Comparison of ENCODE assay signal across 22 mouse cellular contexts in the genomic region with DNA sequence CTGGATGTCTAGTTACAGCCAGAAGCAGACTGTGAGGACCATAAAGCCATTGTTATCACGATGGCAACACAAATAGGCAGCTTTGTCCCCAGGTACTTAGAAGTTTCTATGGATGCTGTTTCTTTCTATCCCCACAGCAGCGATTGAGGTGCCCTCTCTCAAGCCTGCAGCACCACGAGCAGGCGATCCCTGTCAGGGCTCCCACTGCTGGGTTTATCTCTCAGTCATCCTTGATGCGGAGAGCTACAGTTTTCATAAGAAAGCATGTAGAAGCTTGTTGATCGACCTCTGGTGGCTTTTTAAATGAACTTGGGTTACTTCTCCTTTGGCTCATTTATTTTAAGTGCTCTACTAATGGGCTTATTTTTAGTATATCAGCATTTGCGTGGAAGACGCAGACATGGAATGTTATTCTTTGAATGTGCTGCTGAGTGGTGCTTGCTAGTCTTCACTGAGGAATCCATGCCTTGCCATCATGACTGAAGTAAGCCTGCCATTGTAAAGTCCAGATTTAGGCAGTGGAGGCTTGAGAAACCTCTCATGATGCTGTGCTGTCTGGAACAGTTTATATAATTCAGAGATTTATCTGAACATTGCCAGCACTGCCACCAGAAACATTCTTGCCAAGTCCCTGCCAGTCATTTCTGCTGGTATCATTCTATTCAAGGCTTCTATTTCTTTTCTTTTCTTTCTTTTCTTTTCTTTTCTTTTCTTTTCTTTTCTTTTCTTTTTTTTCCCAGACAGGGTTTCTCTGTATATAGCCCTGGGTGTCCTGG.
A peak's percentile ranks its signal among the peaks of the same experiment; 100 is the strongest.
DNase-seq lines count a peak whose midpoint lies in the region; ATAC-seq and TF ChIP-seq lines count a peak whose summit lies in the region.
"Had no signal": no experiment of that assay in that cellular context is flagged by ENCODE, and none has a peak within 500 bp of the region (broad histone marks: within the 10 kb centered on the region; RNA-seq: fewer than 3 reads in every experiment).

No protein-coding gene starts in this region.

- H3K36me3 ChIP-seq in heart, adult 2 months (ENCODE audit: control insufficient read depth, insufficient read depth, low read length): peaks cover 2% of the 10 kb centered on the region; the same call in 1 of the 2 replicates
- no peaks in the 10 kb centered on the region for H3K36me3 ChIP-seq in hindbrain, postnatal 0 days (ENCODE audit: insufficient read depth, low read length)
- H3K36me3 ChIP-seq in hindbrain, embryonic 16.5 days (ENCODE audit: control insufficient read depth, insufficient read depth, low read length): no peaks in the 10 kb centered on the region
- H3K36me3 ChIP-seq in lung, embryonic 14.5 days (ENCODE audit: insufficient read depth): no peaks in the 10 kb centered on the region
- H3K36me3 ChIP-seq in heart, postnatal 0 days (replicated peaks; ENCODE audit: control insufficient read depth, insufficient read depth, low read length): no peaks in the 10 kb centered on the region
- H3K36me3 ChIP-seq: forebrain, embryonic 10.5 days; limb, embryonic 12.5 days; midbrain, embryonic 12.5 days; neural tube, embryonic 12.5 days had no signal

- ATAC-seq in hindbrain, postnatal 0 days: no peak
- no peak for ATAC-seq in hindbrain, embryonic 16.5 days
- ATAC-seq in lung, embryonic 14.5 days (ENCODE audit: insufficient read depth): no peak
- peak; percentile 67 for ATAC-seq in heart, postnatal 0 days (ENCODE audit: insufficient read depth, low read depth)

- 51% methylated on average over 8 of the region's 8 CpGs for WGBS in heart, adult 2 months
- 68% methylated on average over 8 of the region's 8 CpGs for WGBS in hindbrain, postnatal 0 days
- 79% methylated on average over 8 of the region's 8 CpGs for WGBS in hindbrain, embryonic 16.5 days
- WGBS in lung, embryonic 14.5 days: 62% methylated on average over 8 of the region's 8 CpGs
- WGBS in lung, adult 2 months: 65% methylated on average over 8 of the region's 8 CpGs
- WGBS in heart, postnatal 0 days: 26% methylated on average over 8 of the region's 8 CpGs

- no peak for TF ChIP-seq POLR2A in heart, adult 2 months (IDR thresholded peaks at IDR 0.05; ENCODE audit: insufficient read depth, low read depth, low read length)
- no peak for TF ChIP-seq POLR2A in lung, adult 2 months (IDR thresholded peaks at IDR 0.05; ENCODE audit: borderline replicate concordance, extremely low read depth, low read depth, low read length)

- intact Hi-C loops in heart, adult 2 months (cut with DNase I): loop anchor here (5.0 kb wide), 1 partner anchor 82 kb away; no protein-coding TSS in a partner anchor

- H3K9ac ChIP-seq in heart, adult 2 months (ENCODE audit: low read depth, low read length): no peak overlapping the region
- no peak overlapping the region for H3K9ac ChIP-seq in hindbrain, postnatal 0 days (replicated peaks; ENCODE audit: low read length)
- no peak overlapping the region for H3K9ac ChIP-seq in hindbrain, embryonic 16.5 days (ENCODE audit: low read depth, low read length)
- H3K9ac ChIP-seq in lung, embryonic 14.5 days: no peak overlapping the region
- H3K9ac ChIP-seq in heart, postnatal 0 days (replicated peaks; ENCODE audit: low read depth, low read length): no peak overlapping the region; the same call in 1 of the 2 replicates
- H3K9ac ChIP-seq: limb, embryonic 12.5 days; liver, embryonic 14.5 days; midbrain, embryonic 12.5 days; neural tube, embryonic 12.5 days had no signal

- no peak for TF ChIP-seq EP300 in heart, adult 2 months (IDR thresholded peaks at IDR 0.05; ENCODE audit: insufficient read depth, low read depth, low read length)
- TF ChIP-seq EP300 in heart, postnatal 0 days (IDR thresholded peaks at IDR 0.05; ENCODE audit: low read depth): no peak

- no peaks in the 10 kb centered on the region for H3K79me2 ChIP-seq in heart, adult 2 months (replicated peaks; ENCODE audit: control insufficient read depth, insufficient read depth, low read length)

- peaks cover 6% of the 10 kb centered on the region for H3K4me1 ChIP-seq in heart, adult 2 months (ENCODE audit: control insufficient read depth, insufficient read depth, low read length)
- no peaks in the 10 kb centered on the region for H3K4me1 ChIP-seq in hindbrain, postnatal 0 days (ENCODE audit: insufficient read depth, low read length)
- H3K4me1 ChIP-seq in hindbrain, embryonic 16.5 days (ENCODE audit: control insufficient read depth, insufficient read depth, low read depth, low read length): no peaks in the 10 kb centered on the region
- no peaks in the 10 kb centered on the region for H3K4me1 ChIP-seq in lung, embryonic 14.5 days (ENCODE audit: insufficient read depth)
- H3K4me1 ChIP-seq in lung, adult 2 months (ENCODE audit: control insufficient read depth, insufficient read depth, low read length): no peaks in the 10 kb centered on the region
- H3K4me1 ChIP-seq in heart, postnatal 0 days (ENCODE audit: control insufficient read depth, insufficient read depth): peaks cover 27% of the 10 kb centered on the region; the same call in 1 of the 2 replicates

- no peak overlapping the region for H3K4me2 ChIP-seq in hindbrain, postnatal 0 days (ENCODE audit: low read depth, low read length)
- H3K4me2 ChIP-seq in hindbrain, embryonic 16.5 days (ENCODE audit: low read length): no peak overlapping the region
- H3K4me2 ChIP-seq in lung, embryonic 14.5 days: no peak overlapping the region
- no peak overlapping the region for H3K4me2 ChIP-seq in heart, postnatal 0 days (ENCODE audit: low read depth, low read length)
- H3K4me2 ChIP-seq: limb, embryonic 12.5 days; midbrain, embryonic 12.5 days; neural tube, embryonic 12.5 days had no signal

- TF ChIP-seq CTCF in heart, adult 2 months (IDR thresholded peaks at IDR 0.05): peak; percentile 37
- peak; percentile 22; the same call in 1 of the 2 replicates for TF ChIP-seq CTCF in hindbrain, postnatal 0 days (IDR thresholded peaks at IDR 0.05; ENCODE audit: low read depth)
- 0 out of 2 replicates have a peak, but pooled peaks have one; percentile 2 for TF ChIP-seq CTCF in lung, embryonic 14.5 days (IDR thresholded peaks at IDR 0.05; ENCODE audit: low read depth)
- TF ChIP-seq CTCF in lung, adult 2 months (IDR thresholded peaks at IDR 0.05; ENCODE audit: insufficient read depth, low read length): no peak
- TF ChIP-seq CTCF in heart, postnatal 0 days (IDR thresholded peaks at IDR 0.05; ENCODE audit: low read depth): peak; percentile 36

- peak overlapping the region; percentile 5; the same call in 1 of the 2 replicates for H3K27ac ChIP-seq in heart, adult 2 months
- H3K27ac ChIP-seq in hindbrain, postnatal 0 days: no peak overlapping the region
- no peak overlapping the region for H3K27ac ChIP-seq in hindbrain, embryonic 16.5 days (ENCODE audit: low read depth, low read length)
- no peak overlapping the region for H3K27ac ChIP-seq in lung, embryonic 14.5 days (ENCODE audit: low read depth)
- peak overlapping the region; percentile 62 for H3K27ac ChIP-seq in heart, postnatal 0 days (ENCODE audit: low read depth)
- H3K27ac ChIP-seq: forebrain, embryonic 10.5 days; kidney, postnatal 0 days; limb, embryonic 12.5 days; liver, embryonic 14.5 days; midbrain, embryonic 12.5 days; neural tube, embryonic 12.5 days had no signal

- H3K9me3 ChIP-seq in hindbrain, postnatal 0 days (ENCODE audit: low read length): no peaks in the 10 kb centered on the region
- H3K9me3 ChIP-seq in hindbrain, embryonic 16.5 days (ENCODE audit: control insufficient read depth, low read length): no peaks in the 10 kb centered on the region
- no peaks in the 10 kb centered on the region for H3K9me3 ChIP-seq in lung, embryonic 14.5 days (ENCODE audit: low read depth, low read length)
- no peaks in the 10 kb centered on the region for H3K9me3 ChIP-seq in heart, postnatal 0 days (replicated peaks; ENCODE audit: control insufficient read depth, low read length)
- H3K9me3 ChIP-seq: forebrain, embryonic 10.5 days; limb, embryonic 12.5 days; midbrain, embryonic 12.5 days; neural tube, embryonic 12.5 days had no signal

- H3K27me3 ChIP-seq in heart, adult 2 months (ENCODE audit: control insufficient read depth, insufficient read depth, low read length): no peaks in the 10 kb centered on the region
- no peaks in the 10 kb centered on the region for H3K27me3 ChIP-seq in hindbrain, postnatal 0 days (ENCODE audit: insufficient read depth, low read length)
- no peaks in the 10 kb centered on the region for H3K27me3 ChIP-seq in hindbrain, embryonic 16.5 days (replicated peaks; ENCODE audit: control insufficient read depth, insufficient read depth, low read length)
- no peaks in the 10 kb centered on the region for H3K27me3 ChIP-seq in lung, embryonic 14.5 days (ENCODE audit: insufficient read depth, low read length)
- H3K27me3 ChIP-seq in heart, postnatal 0 days (ENCODE audit: control insufficient read depth, insufficient read depth, low read length): no peaks in the 10 kb centered on the region
- H3K27me3 ChIP-seq: limb, embryonic 12.5 days; midbrain, embryonic 12.5 days; neural tube, embryonic 12.5 days had no signal

- no peak for DNase-seq in heart, adult 2 months
- DNase-seq in heart, adult 11 months: no peak
- no peak for DNase-seq in hindbrain, postnatal 0 days (ENCODE audit: low spot score)
- DNase-seq in lung, embryonic 14.5 days: no peak
- no peak for DNase-seq in lung, adult 2 months
- peak; percentile 45 for DNase-seq in heart, postnatal 0 days (ENCODE audit: low spot score)
- DNase-seq in right cerebral cortex, adult 2 months (ENCODE audit: low spot score in 2 of 2): no peak
- DNase-seq: adrenal gland, postnatal 36 days; cerebellum, adult 11 months; cerebellum, adult 9-11 months; gastrocnemius, postnatal 14 days; kidney, adult 2 months; lung, postnatal 10 days; right cerebral cortex, postnatal 25 days; spleen, adult 18-20 months had no signal

- no peak overlapping the region for H3K4me3 ChIP-seq in heart, adult 2 months
- no peak overlapping the region for H3K4me3 ChIP-seq in hindbrain, postnatal 0 days (ENCODE audit: low read length)
- no peak overlapping the region for H3K4me3 ChIP-seq in hindbrain, embryonic 16.5 days (ENCODE audit: low read length)
- no peak overlapping the region for H3K4me3 ChIP-seq in lung, embryonic 14.5 days (ENCODE audit: low read depth, low read length)
- H3K4me3 ChIP-seq in lung, adult 2 months (replicated peaks; ENCODE audit: extremely low read depth, low read depth, low read length): no peak overlapping the region
- H3K4me3 ChIP-seq in heart, postnatal 0 days (ENCODE audit: low read depth, low read length): no peak overlapping the region
- H3K4me3 ChIP-seq: forebrain, embryonic 10.5 days; limb, embryonic 12.5 days; midbrain, embryonic 12.5 days; neural tube, embryonic 12.5 days had no signal

Comparison
In these comparisons a context has a peak if more than half of its experiments do, and no peak if none do; other contexts are left out.
1. H3K27ac ChIP-seq: peak in heart, adult 2 months (single experiment) and heart, postnatal 0 days (single experiment); none in hindbrain, postnatal 0 days (single experiment), hindbrain, embryonic 16.5 days (single experiment) and lung, embryonic 14.5 days (single experiment).